Mouse (Mus musculus): ENCODE data around the gene Wdr44.

Wdr44 gene

DNA sequence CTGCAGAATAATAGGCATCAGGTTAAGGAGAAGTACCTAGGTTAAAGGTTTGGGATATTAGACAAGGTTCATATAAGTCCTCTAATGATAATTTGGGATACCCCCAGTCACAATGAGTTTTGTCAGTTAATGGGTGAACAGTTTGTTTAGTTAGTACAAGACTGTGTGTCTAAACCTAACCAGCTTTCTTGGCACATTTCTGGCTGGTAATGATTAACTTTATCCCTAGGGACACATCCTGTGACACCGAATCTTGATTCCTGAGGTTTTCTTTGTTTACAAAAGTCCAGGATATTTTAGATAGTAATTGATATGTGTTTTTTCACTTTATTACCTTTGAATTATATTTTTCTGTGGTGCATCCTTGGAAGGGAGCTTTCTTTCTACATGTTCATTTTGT is 148.1 kb downstream of the Wdr44 start:
- in situ Hi-C loops (cut with MboI) = no loop called here

Measured in mature B cell (primary cell).